Mouse (Mus musculus) liver, embryonic 11.5 days (tissue): ENCODE measurements at regions not wholly inside any gene's neighbourhood (a gene's known extent, or its start where the extent isn't known, plus 50 kb on each side); places are given as distances from the start of the nearest gene placed in this dataset.

ENCODE experiments used
- ATAC-seq: fragments of 200-750 bp; cut with Nextera tagmentation; replicated peaks from 2 replicates; pipeline ENCODE4 v1.8.0; 2017; ENCODE audit warnings: moderate number of reproducible peaks, mild to moderate bottlenecking, moderate TSS enrichment, moderate library complexity; ENCODE audit not compliant: low FRiP score
- DNase-seq: peaks from one replicate; pipeline ENCODE4 v3.0.0-alpha.2; 2017; ENCODE audit warnings: low spot score
- H3K27ac ChIP-seq: fragments of 300-500 bp; sonication (generic); 2 replicates; pipeline ENCODE4 v1.5.1; 2014; ENCODE audit warnings: mild to moderate bottlenecking, low read depth, low read length, control low read depth
- H3K27me3 ChIP-seq: fragments of 300-500 bp; sonication (generic); replicated peaks from 2 replicates; pipeline ENCODE4 v1.6.1; 2014; ENCODE audit warnings: low read length, mixed read lengths; ENCODE audit not compliant: control insufficient read depth, insufficient read depth
- H3K36me3 ChIP-seq: fragments of 300-500 bp; sonication (generic); 2 replicates; pipeline ENCODE4 v1.6.1; 2014; ENCODE audit warnings: mild to moderate bottlenecking, low read length, moderate library complexity, mixed read lengths; ENCODE audit not compliant: control insufficient read depth, insufficient read depth
- H3K4me1 ChIP-seq: fragments of 300-500 bp; sonication (generic); replicated peaks from 2 replicates; pipeline ENCODE4 v1.6.1; 2014; ENCODE audit warnings: low read length, mixed read lengths; ENCODE audit not compliant: control insufficient read depth, insufficient read depth
- H3K4me2 ChIP-seq: fragments of 300-500 bp; sonication (generic); 2 replicates; pipeline ENCODE4 v1.6.1; 2014; ENCODE audit warnings: mild to moderate bottlenecking, control low read depth, moderate library complexity
- H3K4me3 ChIP-seq: fragments of 300-500 bp; sonication (generic); 2 replicates; pipeline ENCODE4 v1.5.1; 2014; ENCODE audit warnings: low read depth, low read length, control low read depth
- H3K9ac ChIP-seq: fragments of 300-500 bp; sonication (generic); 2 replicates; pipeline ENCODE4 v1.6.1; 2014; ENCODE audit warnings: low read depth, low read length, control low read depth
- H3K9me3 ChIP-seq: fragments of 300-500 bp; sonication (generic); 2 replicates; pipeline ENCODE4 v1.6.1; 2016; ENCODE audit warnings: low read length, inconsistent platforms, mixed read lengths; ENCODE audit not compliant: control insufficient read depth
- WGBS: fragments of 180-500 bp; shearing (Covaris S2); extraction: QIAGEN DNeasy Blood & Tissue Kit; methylation state at CpG from one replicate; pipeline ENCODE4 v1.1.7; 2014; 5-methylcytosine and 5-hydroxymethylcytosine counted together

GRCm38 (mm10) chr15:62234182-62234760, 1311.5 kb upstream of the A1bg start:
- no peaks in the 10 kb centered on the region for H3K27me3 ChIP-seq
- WGBS, result 91% methylated on average over 4 of the region's 4 CpGs
- no peak overlapping the region for H3K4me3 ChIP-seq
- H3K4me2 ChIP-seq, result no peak overlapping the region
- DNase-seq (no peak), ATAC-seq (no peak)
- H3K9ac ChIP-seq, result no peak overlapping the region
- peaks cover 4% of the 10 kb centered on the region for H3K4me1 ChIP-seq
- no peaks in the 10 kb centered on the region for H3K36me3 ChIP-seq
- H3K9me3 ChIP-seq, result no peaks in the 10 kb centered on the region
- no peak overlapping the region for H3K27ac ChIP-seq

- ATAC-seq (no peak), DNase-seq (no peak)
- Histone ChIP-seq H3K4me3 (no peak overlapping the region), H3K9ac (no peak overlapping the region), H3K27me3 (no peaks in the 10 kb centered on the region), H3K9me3 (no peaks in the 10 kb centered on the region), H3K4me2 (no peak overlapping the region), H3K4me1 (peaks cover 4% of the 10 kb centered on the region), H3K27ac (no peak overlapping the region), H3K36me3 (no peaks in the 10 kb centered on the region)
- 76% methylated on average over 8 of the region's 8 CpGs for WGBS
These were observed 1310.3 kb upstream of the A1bg start for GRCm38 (mm10) chr15:62233154-62233553.

GRCm38 (mm10) chr15:62231709-62232108, 1308.9 kb upstream of the A1bg start:
- H3K9me3 ChIP-seq, result no peaks in the 10 kb centered on the region
- no peak for ATAC-seq
- no peak for DNase-seq
- no peak overlapping the region; the same call in 1 of the 2 replicates for H3K27ac ChIP-seq
- H3K4me2 ChIP-seq, result no peak overlapping the region
- no peak overlapping the region for H3K9ac ChIP-seq
- H3K4me1 ChIP-seq, result peaks cover 4% of the 10 kb centered on the region
- WGBS, result 76% methylated on average over 2 of the region's 2 CpGs
- no peaks in the 10 kb centered on the region for H3K36me3 ChIP-seq
- no peak overlapping the region for H3K4me3 ChIP-seq
- H3K27me3 ChIP-seq, result no peaks in the 10 kb centered on the region

- ATAC-seq, result no peak
- WGBS, result 87% methylated on average over 5 of the region's 5 CpGs
- H3K36me3 ChIP-seq, result no peaks in the 10 kb centered on the region
These were observed 1308.0 kb upstream of the A1bg start for GRCm38 (mm10) chr15:62230773-62231172.

GRCm38 (mm10) chr15:62229491-62230283, 1306.9 kb upstream of the A1bg start:
- no peak overlapping the region for H3K27ac ChIP-seq
- no peaks in the 10 kb centered on the region for H3K9me3 ChIP-seq
- peaks cover 6% of the 10 kb centered on the region for H3K4me1 ChIP-seq
- 77% methylated on average over 8 of the region's 8 CpGs for WGBS
- no peaks in the 10 kb centered on the region for H3K27me3 ChIP-seq
- DNase-seq (no peak), ATAC-seq (peak; percentile 79)
- no peak overlapping the region for H3K4me3 ChIP-seq
- H3K9ac ChIP-seq, result no peak overlapping the region
- no peak overlapping the region for H3K4me2 ChIP-seq
- no peaks in the 10 kb centered on the region for H3K36me3 ChIP-seq

More at GRCm38 (mm10) chr15:62230773-62231172, 1308.0 kb upstream of the A1bg start:
- H3K4me3 ChIP-seq, result no peak overlapping the region
- peaks cover 4% of the 10 kb centered on the region for H3K4me1 ChIP-seq
- H3K4me2 ChIP-seq, result no peak overlapping the region
- H3K27ac ChIP-seq, result no peak overlapping the region; the same call in 1 of the 2 replicates
- H3K9me3 ChIP-seq, result no peaks in the 10 kb centered on the region
- no peak for DNase-seq
- H3K9ac ChIP-seq, result no peak overlapping the region
- no peaks in the 10 kb centered on the region for H3K27me3 ChIP-seq

GRCm38 (mm10) chr15:62229023-62229422, 1306.2 kb upstream of the A1bg start:
- Histone ChIP-seq H3K4me3 (no peak overlapping the region), H3K27me3 (no peaks in the 10 kb centered on the region), H3K36me3 (no peaks in the 10 kb centered on the region), H3K4me2 (no peak overlapping the region), H3K9ac (no peak overlapping the region), H3K27ac (no peak overlapping the region), H3K4me1 (peaks cover 9% of the 10 kb centered on the region), H3K9me3 (no peaks in the 10 kb centered on the region)
- ATAC-seq (no peak), DNase-seq (no peak)
- 90% methylated on average over 3 of the region's 3 CpGs for WGBS

- Histone ChIP-seq H3K4me1 (peaks cover 40% of the 10 kb centered on the region), H3K4me2 (no peak overlapping the region), H3K36me3 (no peaks in the 10 kb centered on the region), H3K9ac (no peak overlapping the region), H3K9me3 (no peaks in the 10 kb centered on the region), H3K4me3 (no peak overlapping the region), H3K27ac (no peak overlapping the region), H3K27me3 (no peaks in the 10 kb centered on the region)
- no peak for ATAC-seq
- DNase-seq, result no peak
These were observed 1302.0 kb upstream of the A1bg start for GRCm38 (mm10) chr15:62224798-62225197.

GRCm38 (mm10) chr15:62224191-62224590, 1301.4 kb upstream of the A1bg start:
- Histone ChIP-seq H3K27me3 (no peaks in the 10 kb centered on the region), H3K4me3 (no peak overlapping the region), H3K4me2 (no peak overlapping the region; the same call in 1 of the 2 replicates), H3K9ac (no peak overlapping the region), H3K27ac (no peak overlapping the region), H3K36me3 (no peaks in the 10 kb centered on the region), H3K9me3 (no peaks in the 10 kb centered on the region), H3K4me1 (peaks cover 42% of the 10 kb centered on the region)
- WGBS, result 63% methylated on average over 3 of the region's 3 CpGs
- no peak for DNase-seq
- no peak for ATAC-seq
